Mouse (Mus musculus) hindbrain, embryonic 14.5 days (tissue): ENCODE data around the gene Ldlr. TPM values are rescaled to one million over a fixed set of nuclear protein-coding genes. Genes with fewer than 3 reads are reported as not detected.

Experiments
- ATAC-seq: fragments of 200-750 bp; cut with Nextera tagmentation; 2 replicates; pipeline ENCODE4 v1.8.0; 2017; ENCODE audit warnings: moderate number of reproducible peaks, mild to moderate bottlenecking, moderate TSS enrichment, moderate library complexity; ENCODE audit not compliant: low FRiP score
- DNase-seq: peaks from one replicate; pipeline ENCODE4 v3.0.0-alpha.2; 2015; ENCODE audit warnings: low spot score
- H3K27ac ChIP-seq: fragments of 300-500 bp; sonication (generic); 2 replicates; pipeline ENCODE4 v1.5.1; 2014; ENCODE audit warnings: mild to moderate bottlenecking, moderate library complexity
- H3K27me3 ChIP-seq: fragments of 300-500 bp; sonication (generic); 2 replicates; pipeline ENCODE4 v1.6.1; 2014; ENCODE audit warnings: mild to moderate bottlenecking, low read length, mixed read lengths; ENCODE audit not compliant: control insufficient read depth, insufficient read depth
- H3K36me3 ChIP-seq: fragments of 300-500 bp; sonication (generic); replicated peaks from 2 replicates; pipeline ENCODE4 v1.6.1; 2014; ENCODE audit not compliant: control insufficient read depth, insufficient read depth
- H3K4me1 ChIP-seq: fragments of 300-500 bp; sonication (generic); replicated peaks from 2 replicates; pipeline ENCODE4 v1.6.1; 2014; ENCODE audit warnings: antibody characterized with exemption, low read length, mixed read lengths; ENCODE audit not compliant: control insufficient read depth, insufficient read depth
- H3K4me2 ChIP-seq: fragments of 300-500 bp; sonication (generic); replicated peaks from 2 replicates; pipeline ENCODE4 v1.6.1; 2014; ENCODE audit warnings: mild to moderate bottlenecking, moderate library complexity
- H3K4me3 ChIP-seq: fragments of 300-500 bp; sonication (generic); replicated peaks from 2 replicates; pipeline ENCODE4 v1.5.1; 2014; ENCODE audit warnings: mild to moderate bottlenecking, low read length
- H3K9ac ChIP-seq: fragments of 300-500 bp; sonication (generic); 2 replicates; pipeline ENCODE4 v1.6.1; 2014
- H3K9me3 ChIP-seq: fragments of 300-500 bp; sonication (generic); 2 replicates; pipeline ENCODE4 v1.6.1; 2016; ENCODE audit warnings: low read length; ENCODE audit not compliant: control insufficient read depth
- WGBS: fragments of 180-500 bp; shearing (Covaris S2); extraction: QIAGEN DNeasy Blood & Tissue Kit; methylation state at CpG from one replicate; pipeline ENCODE4 v1.1.7; 2014; 5-methylcytosine and 5-hydroxymethylcytosine counted together
- polyA plus RNA-seq: library from polyadenylated mRNA; unstranded; fragments of >200 nt; fragmentation: Nextera tagmentation; extraction: Ambion mirVana; gene quantifications from 2 replicates; pipeline ENCODE4 v1.2.1, GENCODE M21; 2014

Gene Ldlr
- polyA plus RNA-seq, 1 experiment from 2014 or later = 7.3 TPM

GRCm38 (mm10) chr9:21735126-21735525 lies 11.8 kb downstream of the Ldlr start:
- H3K4me2 ChIP-seq = no peak overlapping the region
- no peaks in the 10 kb centered on the region for H3K4me1 ChIP-seq
- no peaks in the 10 kb centered on the region for H3K27me3 ChIP-seq
- WGBS = 86% methylated on average over 14 of the region's 14 CpGs
- no peak overlapping the region for H3K27ac ChIP-seq
- ATAC-seq (no peak), DNase-seq (no peak)
- H3K4me3 ChIP-seq = no peak overlapping the region
- H3K9ac ChIP-seq = no peak overlapping the region
- H3K9me3 ChIP-seq = no peaks in the 10 kb centered on the region
- H3K36me3 ChIP-seq = peaks cover 90% of the 10 kb centered on the region

DNA sequence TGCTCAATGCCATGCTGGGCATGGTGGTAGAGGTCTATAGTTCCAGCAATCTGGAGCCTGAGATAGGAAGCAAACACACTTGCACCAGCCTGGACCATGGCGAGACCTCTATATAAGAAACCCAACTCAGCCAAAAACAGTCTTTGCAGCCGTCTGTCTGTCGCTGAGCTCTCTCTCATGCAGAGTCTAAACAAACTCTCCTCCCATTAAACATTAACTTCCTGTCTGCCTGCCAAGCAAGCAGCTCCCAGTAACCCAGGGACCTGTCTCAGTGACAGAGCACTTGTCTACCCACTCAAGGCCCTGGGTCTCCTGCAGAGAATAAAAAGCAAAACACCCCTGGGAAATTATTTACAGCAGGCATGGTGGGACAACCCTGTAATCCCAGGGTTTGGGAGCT lies 13.3 kb downstream of the Ldlr start:
- ATAC-seq = no peak
- no peak for DNase-seq
- no peaks in the 10 kb centered on the region for H3K27me3 ChIP-seq
- peaks cover 96% of the 10 kb centered on the region for H3K36me3 ChIP-seq
- no peak overlapping the region for H3K4me3 ChIP-seq
- no peaks in the 10 kb centered on the region for H3K4me1 ChIP-seq
- 68% methylated on average over 3 of the region's 3 CpGs for WGBS
- H3K9me3 ChIP-seq = no peaks in the 10 kb centered on the region
- H3K4me2 ChIP-seq = no peak overlapping the region
- H3K27ac ChIP-seq = no peak overlapping the region
- H3K9ac ChIP-seq = no peak overlapping the region

DNA sequence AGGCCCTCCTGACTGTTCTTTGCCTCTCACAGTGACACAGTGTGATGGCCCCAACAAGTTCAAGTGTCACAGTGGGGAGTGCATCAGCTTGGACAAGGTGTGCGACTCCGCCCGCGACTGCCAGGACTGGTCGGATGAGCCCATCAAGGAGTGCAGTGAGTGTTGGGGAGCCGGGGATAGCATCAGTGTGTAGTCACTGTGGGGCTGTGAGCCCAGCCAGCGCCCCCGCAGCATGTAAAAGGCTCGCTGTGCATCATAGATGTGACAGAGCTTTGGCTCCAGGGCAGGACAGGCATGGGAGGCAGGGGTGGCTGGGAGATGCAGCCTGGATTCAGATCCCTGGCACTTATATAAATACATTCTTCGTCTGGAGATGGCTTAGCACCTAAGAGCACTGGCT lies 13.9 kb downstream of the Ldlr start:
- H3K4me2 ChIP-seq = no peak overlapping the region
- no peaks in the 10 kb centered on the region for H3K27me3 ChIP-seq
- H3K9me3 ChIP-seq = no peaks in the 10 kb centered on the region
- WGBS = 97% methylated on average over 10 of the region's 10 CpGs
- no peak for DNase-seq
- no peaks in the 10 kb centered on the region for H3K4me1 ChIP-seq
- H3K36me3 ChIP-seq = peaks cover 96% of the 10 kb centered on the region
- H3K27ac ChIP-seq = no peak overlapping the region
- no peak overlapping the region for H3K9ac ChIP-seq
- no peak for ATAC-seq
- H3K4me3 ChIP-seq = no peak overlapping the region

GRCm38 (mm10) chr9:21738776-21739175 lies 15.5 kb downstream of the Ldlr start:
- Histone ChIP-seq H3K27ac (no peak overlapping the region), H3K4me3 (no peak overlapping the region), H3K4me1 (no peaks in the 10 kb centered on the region), H3K4me2 (no peak overlapping the region), H3K27me3 (no peaks in the 10 kb centered on the region), H3K9me3 (no peaks in the 10 kb centered on the region), H3K9ac (no peak overlapping the region), H3K36me3 (peaks cover 92% of the 10 kb centered on the region)
- no peak for DNase-seq
- ATAC-seq = 0 out of 2 replicates have a peak, but pooled peaks have one; percentile 27
- 78% methylated on average over 7 of the region's 7 CpGs for WGBS

DNA sequence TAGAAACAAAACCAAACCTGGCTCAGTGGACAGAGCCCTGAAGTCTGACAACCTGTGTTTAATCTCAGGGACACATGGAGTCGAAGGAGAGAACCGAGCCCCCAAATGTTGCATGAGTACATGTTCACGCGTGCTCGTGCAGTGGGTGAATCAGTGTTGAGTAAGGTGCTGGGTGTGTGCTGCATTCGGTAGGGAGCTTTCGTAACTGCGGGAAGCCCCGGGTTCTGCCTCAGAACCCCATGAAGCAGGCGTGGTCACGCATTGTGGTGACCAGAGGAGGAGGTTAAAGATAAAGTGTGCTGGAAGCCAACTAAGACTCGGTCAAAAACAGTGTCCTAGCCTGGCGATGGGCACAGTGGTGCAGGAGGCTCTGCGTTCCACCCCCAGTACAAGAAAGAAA lies 17.1 kb downstream of the Ldlr start:
- H3K27ac ChIP-seq = no peak overlapping the region
- H3K4me3 ChIP-seq = no peak overlapping the region
- ATAC-seq = no peak
- H3K9me3 ChIP-seq = no peaks in the 10 kb centered on the region
- no peak overlapping the region for H3K9ac ChIP-seq
- no peaks in the 10 kb centered on the region for H3K4me1 ChIP-seq
- DNase-seq = no peak
- peaks cover 92% of the 10 kb centered on the region for H3K36me3 ChIP-seq
- H3K27me3 ChIP-seq = no peaks in the 10 kb centered on the region
- no peak overlapping the region for H3K4me2 ChIP-seq
- whole genome bisulfite sequencing = 98% methylated on average over 14 of the region's 14 CpGs

GRCm38 (mm10) chr9:21741514-21741913 lies 18.2 kb downstream of the Ldlr start:
- Histone ChIP-seq H3K9ac (no peak overlapping the region), H3K9me3 (no peaks in the 10 kb centered on the region), H3K4me3 (no peak overlapping the region), H3K36me3 (peaks cover 92% of the 10 kb centered on the region), H3K4me1 (no peaks in the 10 kb centered on the region), H3K27me3 (no peaks in the 10 kb centered on the region), H3K4me2 (no peak overlapping the region), H3K27ac (no peak overlapping the region)
- no peak for DNase-seq
- WGBS = 96% methylated on average over 11 of the region's 11 CpGs
- no peak for ATAC-seq

GRCm38 (mm10) chr9:21747238-21747774 lies 24.0 kb downstream of the Ldlr start:
- WGBS = 92% methylated on average over 3 of the region's 3 CpGs
- peaks cover 72% of the 10 kb centered on the region for H3K36me3 ChIP-seq
- H3K27ac ChIP-seq = peak overlapping the region; percentile 71; the same call in 1 of the 2 replicates
- ATAC-seq (no peak), DNase-seq (no peak)
- no peak overlapping the region for H3K4me3 ChIP-seq
- no peaks in the 10 kb centered on the region for H3K27me3 ChIP-seq
- no peaks in the 10 kb centered on the region for H3K4me1 ChIP-seq
- H3K4me2 ChIP-seq = no peak overlapping the region
- H3K9ac ChIP-seq = no peak overlapping the region
- H3K9me3 ChIP-seq = no peaks in the 10 kb centered on the region

- Histone ChIP-seq H3K27me3 (no peaks in the 10 kb centered on the region), H3K9ac (no peak overlapping the region), H3K9me3 (no peaks in the 10 kb centered on the region), H3K4me1 (no peaks in the 10 kb centered on the region), H3K27ac (peak overlapping the region; percentile 71), H3K36me3 (peaks cover 64% of the 10 kb centered on the region), H3K4me3 (no peak overlapping the region), H3K4me2 (no peak overlapping the region)
- peak; percentile 42; the same call in 1 of the 2 replicates for ATAC-seq
- 52% methylated on average over 7 of the region's 7 CpGs for WGBS
- DNase-seq = peak; percentile 32
Measured at GRCm38 (mm10) chr9:21748033-21748432, 24.8 kb downstream of the Ldlr start.

DNA sequence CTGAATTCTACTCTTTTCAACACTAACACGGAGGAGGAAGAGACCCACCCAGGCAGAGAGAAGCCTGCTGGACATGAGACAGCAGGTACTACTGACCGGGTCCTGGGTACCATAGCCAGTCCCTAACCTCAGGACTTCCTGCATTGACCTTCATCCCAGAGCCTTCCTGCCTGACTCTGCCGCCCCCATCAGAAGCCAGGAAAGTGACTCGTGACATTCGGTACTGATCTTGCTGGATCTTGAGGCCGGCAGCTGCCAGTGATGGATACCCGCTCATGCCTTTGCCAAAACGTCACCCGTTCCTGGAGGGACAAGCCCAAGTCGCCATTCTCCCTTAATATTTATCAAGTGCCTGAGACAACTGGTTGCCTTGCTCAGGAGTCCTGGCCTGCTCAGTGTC lies 25.2 kb downstream of the Ldlr start:
- H3K27ac ChIP-seq = peak overlapping the region; percentile 71; the same call in 1 of the 2 replicates
- H3K36me3 ChIP-seq = peaks cover 64% of the 10 kb centered on the region
- ATAC-seq (no peak), DNase-seq (no peak)
- 88% methylated on average over 10 of the region's 10 CpGs for WGBS
- no peak overlapping the region for H3K4me3 ChIP-seq
- H3K4me2 ChIP-seq = no peak overlapping the region
- no peaks in the 10 kb centered on the region for H3K27me3 ChIP-seq
- H3K9me3 ChIP-seq = no peaks in the 10 kb centered on the region
- no peak overlapping the region for H3K9ac ChIP-seq
- no peaks in the 10 kb centered on the region for H3K4me1 ChIP-seq
